Mouse (Mus musculus): ENCODE data around the gene Rims1.

DNA sequence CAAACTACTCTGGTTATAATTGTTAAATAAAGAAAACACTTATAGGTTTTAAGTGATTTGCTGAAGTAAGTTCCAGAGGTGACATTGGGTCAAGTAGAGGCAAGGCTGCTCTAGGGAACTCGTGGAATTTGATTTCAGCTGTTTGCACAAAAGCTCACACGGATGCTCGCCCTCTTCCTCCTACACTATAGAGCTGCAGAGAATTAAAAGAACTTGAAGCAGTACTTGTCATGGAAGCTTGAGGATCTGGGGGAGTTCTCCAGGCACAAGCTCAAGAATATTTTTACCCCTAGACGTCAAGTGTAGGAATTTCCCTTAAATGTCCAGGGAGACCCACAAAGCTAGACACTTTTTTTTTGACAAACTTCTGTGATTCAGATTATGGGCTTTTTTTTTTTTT is 42.4 kb downstream of the Rims1 start:
- no peak for TF ChIP-seq POLR2A (IDR thresholded peaks at IDR 0.05; ENCODE audit: insufficient read depth, low read depth, low read length)
- TF ChIP-seq CTCF (IDR thresholded peaks at IDR 0.05) = no peak
